Mouse (Mus musculus) ES-Bruce4 (cell line): ENCODE data around the gene Cd40. TPM values are rescaled to one million over a fixed set of nuclear protein-coding genes. Genes with fewer than 3 reads are reported as not detected.

Experiments used
- H3K27ac ChIP-seq: 2 replicates; pipeline ENCODE4 v1.5.1; 2012; ENCODE audit warnings: low read length, inconsistent platforms; ENCODE audit not compliant: insufficient read depth
- H3K27me3 ChIP-seq: 2 replicates; pipeline ENCODE4 v1.6.1; 2012; ENCODE audit warnings: mild to moderate bottlenecking, low read length, inconsistent platforms; ENCODE audit not compliant: control insufficient read depth, poor library complexity, insufficient read depth, severe bottlenecking
- H3K36me3 ChIP-seq: 2 replicates; pipeline ENCODE4 v1.6.1; 2012; ENCODE audit warnings: inconsistent platforms, mild to moderate bottlenecking, low read length, moderate library complexity; ENCODE audit not compliant: control insufficient read depth, poor library complexity, insufficient read depth, severe bottlenecking
- H3K4me1 ChIP-seq: one replicate; pipeline ENCODE4 v1.8.1; 2011; ENCODE audit warnings: low read length; ENCODE audit not compliant: control insufficient read depth, insufficient read depth
- H3K4me3 ChIP-seq: 2 replicates; pipeline ENCODE4 v1.5.1; 2011; ENCODE audit warnings: low read depth, mild to moderate bottlenecking, low read length
- H3K9ac ChIP-seq: 2 replicates; pipeline ENCODE4 v1.6.1; 2012; ENCODE audit warnings: low read depth, mild to moderate bottlenecking, inconsistent platforms; ENCODE audit not compliant: poor library complexity, severe bottlenecking
- H3K9me3 ChIP-seq: replicated peaks from 2 replicates; pipeline ENCODE4 v1.6.1; 2012; ENCODE audit warnings: mild to moderate bottlenecking, low read length, inconsistent platforms; ENCODE audit not compliant: control insufficient read depth, poor library complexity, insufficient read depth, severe bottlenecking
- CTCF ChIP-seq: IDR thresholded peaks from one replicate; pipeline ENCODE4 v1.8.1; 2011; ENCODE audit warnings: low read depth, low read length
- EP300 ChIP-seq: IDR thresholded peaks from 2 replicates; pipeline ENCODE4 v1.6.1; 2011; ENCODE audit warnings: low read depth, low read length; ENCODE audit not compliant: insufficient read depth
- POLR2A ChIP-seq: IDR thresholded peaks from one replicate; pipeline ENCODE4 v1.8.1; 2011; ENCODE audit warnings: low read length; ENCODE audit not compliant: insufficient read depth
- polyA plus RNA-seq: library from polyadenylated mRNA; stranded (reverse); fragments of >200 nt; gene quantifications from 2 replicates; pipeline ENCODE4 v1.2.4, GENCODE M21; 2011; ENCODE audit warnings: low read depth; ENCODE audit not compliant: missing spikeins, insufficient read depth, insufficient read length

Cd40 gene
- polyA plus RNA-seq, 1 experiment: 5.8 TPM

DNA sequence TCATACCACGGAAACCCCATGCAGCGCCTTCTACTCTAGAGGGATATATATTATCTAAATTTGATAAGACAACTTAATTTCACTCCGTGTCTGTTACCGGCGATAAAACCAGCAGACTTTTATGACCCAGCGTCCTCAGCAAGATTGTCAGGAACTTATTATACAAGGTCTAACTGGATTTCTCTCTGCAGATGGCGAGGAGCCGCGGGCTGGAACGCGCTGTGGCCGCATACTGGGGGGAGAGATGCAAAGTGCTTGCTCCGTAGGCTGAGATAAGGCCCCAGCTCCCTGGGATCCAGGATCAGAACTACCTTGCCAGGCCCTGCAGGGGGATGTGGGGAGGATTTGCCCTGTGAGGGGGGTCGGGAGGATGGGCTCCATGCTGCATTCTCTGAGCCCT lies 34.0 kb downstream of the Cd40 start:
- H3K36me3 ChIP-seq: no peaks in the 10 kb centered on the region
- H3K4me1 ChIP-seq: no peaks in the 10 kb centered on the region
- H3K9me3 ChIP-seq: no peaks in the 10 kb centered on the region
- H3K4me3 ChIP-seq: no peak overlapping the region
- no peak overlapping the region for H3K9ac ChIP-seq
- no peaks in the 10 kb centered on the region for H3K27me3 ChIP-seq
- TF ChIP-seq POLR2A: no peak
- TF ChIP-seq CTCF: no peak
- no peak for TF ChIP-seq EP300
- H3K27ac ChIP-seq: no peak overlapping the region

DNA sequence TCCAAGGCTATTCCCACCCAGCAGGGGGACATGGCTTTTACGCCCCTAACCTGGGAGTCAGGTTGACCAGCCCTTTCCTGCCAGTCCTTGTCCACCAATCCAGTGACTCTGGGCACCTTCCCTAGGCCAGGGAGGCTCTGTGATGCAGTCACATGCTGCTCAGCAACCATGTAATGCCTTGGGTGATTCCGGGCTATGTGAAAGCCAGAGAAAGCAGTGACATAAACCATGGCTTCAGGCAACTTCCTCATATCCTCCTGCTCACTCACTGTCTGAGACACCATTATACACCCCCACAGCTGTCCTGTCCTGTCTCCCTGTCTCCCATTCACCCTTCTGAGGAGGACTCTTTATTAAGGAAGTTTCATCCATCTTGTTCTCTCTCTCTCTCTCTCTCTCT lies 35.2 kb downstream of the Cd40 start, which contains the start of gene 1700025C18Rik:
Gene 1700025C18Rik, minus strand, starts transcription at position 101 of the 400 bp plus-strand sequence.
- no peaks in the 10 kb centered on the region for H3K27me3 ChIP-seq
- no peak within 1 kb of the TSS for H3K9ac ChIP-seq
- no peak within 1 kb of the TSS for H3K27ac ChIP-seq
- no peaks in the 10 kb centered on the region for H3K36me3 ChIP-seq
- no peak within 1 kb of the TSS for H3K4me3 ChIP-seq
- H3K4me1 ChIP-seq: no peaks in the 10 kb centered on the region
- H3K9me3 ChIP-seq: no peaks in the 10 kb centered on the region
- TF ChIP-seq POLR2A: no peak
- no peak for TF ChIP-seq CTCF

DNA sequence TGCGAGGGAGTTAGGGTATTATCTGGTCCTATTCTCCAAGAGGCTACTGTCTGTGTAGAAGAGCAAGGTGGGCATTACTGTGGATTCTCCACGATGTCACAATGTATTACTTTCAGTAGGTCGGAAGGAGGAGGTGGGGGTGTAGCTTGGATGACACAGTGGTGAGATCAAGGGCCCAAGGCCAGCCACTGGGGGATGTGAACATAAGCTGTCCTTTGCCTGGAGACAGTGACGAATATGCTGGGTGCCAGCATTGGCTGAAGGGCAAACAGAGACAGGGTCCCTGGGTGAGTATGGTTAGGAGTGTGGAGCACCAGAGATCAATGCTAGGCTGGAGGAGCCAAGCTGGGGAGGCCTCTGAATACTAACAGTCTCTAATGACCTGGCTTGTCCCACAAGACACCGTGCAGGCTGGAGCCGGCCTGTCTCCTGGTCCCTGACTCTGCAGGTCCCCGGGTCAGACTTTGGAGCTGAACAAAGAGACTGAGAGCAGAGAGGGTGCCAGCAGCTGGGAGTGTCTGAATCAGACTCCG lies 36.1 kb downstream of the Cd40 start:
- TF ChIP-seq CTCF (no peak), EP300 (no peak), POLR2A (no peak)
- Histone ChIP-seq H3K4me3 (no peak overlapping the region), H3K9ac (no peak overlapping the region), H3K27ac (no peak overlapping the region), H3K27me3 (no peaks in the 10 kb centered on the region), H3K4me1 (no peaks in the 10 kb centered on the region), H3K9me3 (no peaks in the 10 kb centered on the region), H3K36me3 (no peaks in the 10 kb centered on the region)

DNA sequence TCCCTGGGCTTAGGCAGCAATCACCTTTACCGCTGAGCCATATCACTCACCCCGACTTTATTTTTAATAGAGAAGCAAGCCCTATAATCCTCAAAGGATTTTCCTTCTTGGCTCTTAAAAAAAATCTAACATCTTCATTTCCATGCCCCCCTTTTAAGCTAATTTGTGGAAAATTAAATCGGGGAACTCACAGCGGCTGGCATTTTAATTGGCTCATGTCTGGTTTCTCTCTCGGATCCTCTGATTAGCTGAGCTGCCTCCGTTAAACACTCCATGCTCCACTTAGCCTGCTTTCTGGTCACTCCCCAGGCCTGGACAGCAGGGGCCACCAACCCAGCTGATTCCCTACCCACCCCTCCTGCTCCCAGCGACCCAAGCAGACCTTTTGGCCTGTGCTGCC lies 37.0 kb downstream of the Cd40 start:
- H3K4me1 ChIP-seq: no peaks in the 10 kb centered on the region
- H3K9me3 ChIP-seq: no peaks in the 10 kb centered on the region
- H3K27ac ChIP-seq: no peak overlapping the region
- H3K27me3 ChIP-seq: no peaks in the 10 kb centered on the region
- no peak overlapping the region for H3K9ac ChIP-seq
- no peak for TF ChIP-seq CTCF
- TF ChIP-seq EP300: no peak
- TF ChIP-seq POLR2A: no peak
- H3K36me3 ChIP-seq: no peaks in the 10 kb centered on the region
- H3K4me3 ChIP-seq: no peak overlapping the region

DNA sequence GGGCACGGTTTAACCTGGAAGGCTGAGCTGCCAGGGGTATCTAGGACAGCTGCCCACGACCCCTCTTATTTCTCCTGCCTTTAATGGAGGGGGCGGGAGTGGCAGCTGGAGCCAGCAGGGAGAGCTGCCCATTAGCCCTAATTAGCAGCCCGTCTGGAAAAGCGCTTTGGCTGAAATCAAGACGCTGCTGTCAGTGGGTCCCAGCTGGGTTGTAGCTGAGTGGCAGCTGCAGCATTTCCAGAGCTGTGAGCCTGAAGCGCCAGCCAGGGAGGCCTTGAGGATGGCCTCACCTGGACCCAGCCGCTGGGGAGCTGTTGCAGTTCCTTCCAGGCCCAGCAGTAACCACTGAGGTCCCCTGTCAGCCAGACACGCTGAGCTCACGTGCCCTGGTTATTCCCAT lies 40.9 kb downstream of the Cd40 start:
- Histone ChIP-seq H3K27me3 (no peaks in the 10 kb centered on the region), H3K36me3 (no peaks in the 10 kb centered on the region), H3K9ac (no peak overlapping the region), H3K4me1 (no peaks in the 10 kb centered on the region), H3K9me3 (no peaks in the 10 kb centered on the region), H3K27ac (no peak overlapping the region), H3K4me3 (no peak overlapping the region)
- TF ChIP-seq CTCF (no peak), EP300 (no peak), POLR2A (no peak)

DNA sequence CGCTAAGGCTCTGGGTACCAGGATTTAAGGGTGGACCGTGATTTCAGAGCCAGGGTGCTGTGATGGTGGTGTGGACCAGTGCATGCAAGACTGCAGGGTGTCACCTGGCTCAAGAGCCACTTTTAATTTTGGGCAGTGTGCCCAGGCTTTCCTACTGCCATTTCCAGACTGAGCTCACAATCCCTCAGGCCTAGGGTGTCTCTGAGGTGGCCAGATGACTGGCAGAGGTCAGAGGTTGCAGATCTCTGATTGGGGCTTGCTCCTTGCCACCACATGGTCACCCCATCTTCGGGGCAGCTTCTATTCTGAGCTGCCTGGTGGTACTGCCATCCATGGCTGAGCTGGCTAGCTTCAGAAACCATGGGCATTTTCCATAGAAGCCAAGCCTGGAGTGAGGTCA lies 43.4 kb downstream of the Cd40 start:
- no peaks in the 10 kb centered on the region for H3K36me3 ChIP-seq
- no peak overlapping the region for H3K4me3 ChIP-seq
- no peaks in the 10 kb centered on the region for H3K9me3 ChIP-seq
- TF ChIP-seq CTCF (no peak), EP300 (no peak), POLR2A (no peak)
- H3K9ac ChIP-seq: no peak overlapping the region
- H3K27me3 ChIP-seq: no peaks in the 10 kb centered on the region
- no peak overlapping the region for H3K27ac ChIP-seq
- no peaks in the 10 kb centered on the region for H3K4me1 ChIP-seq

DNA sequence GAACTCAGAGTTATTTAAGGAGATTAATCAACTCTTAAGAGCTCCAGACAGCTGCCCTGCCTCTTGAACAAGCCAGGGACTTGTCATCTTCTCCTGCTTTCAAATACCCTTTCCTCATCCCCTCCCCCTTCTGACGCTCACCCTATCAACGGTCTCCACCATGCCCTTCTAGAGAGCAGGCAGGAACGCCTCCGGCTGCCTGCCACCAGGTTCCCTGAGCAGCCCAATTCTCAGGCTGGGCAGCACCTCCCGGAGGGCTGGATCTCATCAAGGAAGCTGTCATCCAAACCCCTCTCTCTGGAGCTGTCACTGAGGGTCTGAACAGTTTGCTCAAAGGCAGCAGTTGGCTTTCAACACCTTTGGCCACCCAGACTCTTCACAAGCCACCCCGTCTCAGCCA lies 45.3 kb downstream of the Cd40 start:
- H3K4me1 ChIP-seq: no peaks in the 10 kb centered on the region
- no peak overlapping the region for H3K27ac ChIP-seq
- H3K4me3 ChIP-seq: no peak overlapping the region
- no peak overlapping the region for H3K9ac ChIP-seq
- H3K27me3 ChIP-seq: no peaks in the 10 kb centered on the region
- H3K9me3 ChIP-seq: no peaks in the 10 kb centered on the region
- H3K36me3 ChIP-seq: no peaks in the 10 kb centered on the region
- TF ChIP-seq POLR2A: no peak
- TF ChIP-seq EP300: no peak
- no peak for TF ChIP-seq CTCF
